Mouse (Mus musculus): ENCODE measurements at regions not wholly inside any gene's neighbourhood (a gene's known extent, or its start where the extent isn't known, plus 50 kb on each side); places are given as distances from the start of the nearest gene placed in this dataset.

DNA sequence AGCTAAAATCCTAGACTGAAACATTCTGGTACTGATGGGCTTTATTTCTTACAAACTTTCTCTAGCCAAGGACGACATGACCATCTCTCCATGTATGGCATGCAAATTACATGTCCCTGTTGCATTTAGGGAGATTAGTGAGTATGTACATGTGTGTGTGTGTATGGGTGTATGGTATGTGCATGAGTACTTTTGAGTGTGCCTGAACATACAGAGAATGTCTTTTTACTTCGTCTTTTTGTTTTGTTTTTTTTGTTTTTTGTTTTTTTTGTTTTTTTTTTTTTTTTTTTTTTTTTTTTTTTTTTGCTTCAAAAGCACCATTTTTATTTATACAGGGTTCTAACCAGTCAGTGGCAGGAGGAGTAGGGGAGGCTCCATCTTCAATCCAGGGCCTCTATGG, 451.1 kb downstream of the Ipmk start:
- H3K4me3 ChIP-seq (ENCODE audit: low read length), result no peak overlapping the region
- H3K9me3 ChIP-seq (ENCODE audit: low read length), result no peaks in the 10 kb centered on the region
- no peak overlapping the region for H3K4me2 ChIP-seq (ENCODE audit: low read depth, low read length)
- H3K27ac ChIP-seq, result no peak overlapping the region
- no peak for TF ChIP-seq CTCF (IDR thresholded peaks at IDR 0.05; ENCODE audit: low read depth)
- no peak for DNase-seq (ENCODE audit: low spot score)
- H3K27me3 ChIP-seq (ENCODE audit: insufficient read depth, low read length), result no peaks in the 10 kb centered on the region
- H3K36me3 ChIP-seq (ENCODE audit: insufficient read depth, low read length), result no peaks in the 10 kb centered on the region
- WGBS, result 87% methylated on average over 2 of the region's 2 CpGs
- H3K9ac ChIP-seq (replicated peaks; ENCODE audit: low read length), result no peak overlapping the region
- no peak for ATAC-seq
- no peaks in the 10 kb centered on the region for H3K4me1 ChIP-seq (ENCODE audit: insufficient read depth, low read length)

DNA sequence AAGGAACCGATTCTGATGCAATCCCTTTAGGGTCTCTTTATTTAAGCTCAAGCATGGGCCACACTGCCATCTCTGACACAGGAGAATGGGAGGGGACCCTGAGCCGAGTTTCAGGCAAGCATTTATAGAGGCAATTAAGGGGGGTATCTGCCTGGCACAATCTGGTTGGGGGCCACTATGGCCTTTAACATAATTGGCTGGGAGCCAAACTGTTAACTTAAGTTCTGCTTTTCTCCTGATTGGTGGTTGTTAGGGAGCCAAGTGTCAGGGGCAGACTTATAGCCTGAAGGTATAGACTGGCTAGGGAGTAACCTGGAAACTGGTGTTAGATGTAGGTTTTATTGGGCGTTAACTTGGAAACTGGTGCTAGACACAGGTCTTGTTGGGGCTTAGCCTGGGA, 454.9 kb downstream of the Ipmk start:
- Histone ChIP-seq H3K4me3 (ENCODE audit: low read length) (no peak overlapping the region), H3K27ac (no peak overlapping the region), H3K4me1 (ENCODE audit: insufficient read depth, low read length) (no peaks in the 10 kb centered on the region), H3K4me2 (ENCODE audit: low read depth, low read length) (no peak overlapping the region), H3K9me3 (ENCODE audit: low read length) (no peaks in the 10 kb centered on the region), H3K9ac (replicated peaks; ENCODE audit: low read length) (no peak overlapping the region), H3K27me3 (ENCODE audit: insufficient read depth, low read length) (no peaks in the 10 kb centered on the region), H3K36me3 (ENCODE audit: insufficient read depth, low read length) (no peaks in the 10 kb centered on the region)
- WGBS, result 81% methylated on average over 3 of the region's 3 CpGs
- no peak for TF ChIP-seq CTCF (IDR thresholded peaks at IDR 0.05; ENCODE audit: low read depth)
- ATAC-seq (no peak), DNase-seq (ENCODE audit: low spot score) (no peak)

DNA sequence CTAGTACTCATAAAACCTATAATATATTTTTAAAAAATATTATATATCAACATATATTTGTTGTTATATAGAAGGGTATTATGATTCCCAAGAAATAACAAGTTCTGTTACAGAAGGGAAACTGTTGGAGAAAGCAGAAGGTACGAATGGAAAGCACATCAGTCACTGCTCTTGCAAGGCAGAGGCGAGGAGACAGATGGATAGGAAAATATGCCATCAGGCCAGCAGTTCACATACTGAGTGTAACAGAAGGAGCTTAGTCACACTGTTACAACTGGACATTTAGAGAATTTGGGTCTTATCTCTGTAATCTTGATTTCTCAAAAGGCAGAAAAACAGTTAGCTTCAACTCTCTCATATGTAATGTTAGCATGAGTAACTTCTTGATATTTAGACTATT, 485.1 kb downstream of the Ipmk start:
- 53% methylated on average over 2 of the region's 2 CpGs for WGBS

DNA sequence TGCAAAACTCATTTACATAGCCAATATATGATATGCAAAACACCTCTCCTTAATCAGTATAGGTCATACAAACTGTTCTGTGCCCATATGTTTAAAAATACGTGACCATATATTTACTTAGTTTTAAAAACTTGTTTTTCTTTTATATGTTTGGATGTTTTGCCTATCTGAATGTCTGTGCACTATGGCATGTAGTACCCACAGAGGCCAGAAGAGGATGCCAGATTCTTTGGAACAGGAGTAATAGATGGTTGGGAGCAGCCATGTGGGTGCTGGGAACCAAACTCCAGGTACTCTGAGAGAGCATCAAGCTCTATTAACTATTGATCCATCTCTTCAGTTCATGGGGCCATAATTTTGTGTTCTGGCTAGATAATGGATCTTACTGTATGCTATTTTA, 487.5 kb downstream of the Ipmk start:
- no peak for TF ChIP-seq CTCF (IDR thresholded peaks at IDR 0.05; ENCODE audit: low read depth)
- Histone ChIP-seq H3K4me1 (ENCODE audit: insufficient read depth, low read length) (no peaks in the 10 kb centered on the region), H3K36me3 (ENCODE audit: insufficient read depth, low read length) (no peaks in the 10 kb centered on the region), H3K4me3 (ENCODE audit: low read length) (no peak overlapping the region), H3K27me3 (ENCODE audit: insufficient read depth, low read length) (no peaks in the 10 kb centered on the region), H3K27ac (no peak overlapping the region), H3K9ac (replicated peaks; ENCODE audit: low read length) (no peak overlapping the region), H3K9me3 (ENCODE audit: low read length) (no peaks in the 10 kb centered on the region), H3K4me2 (ENCODE audit: low read depth, low read length) (no peak overlapping the region)
- WGBS, result 70% methylated on average over 1 of the region's 1 CpGs
- ATAC-seq (no peak), DNase-seq (ENCODE audit: low spot score) (no peak)

More for the DNA sequence above, 485.1 kb downstream of the Ipmk start:
- Histone ChIP-seq H3K36me3 (ENCODE audit: insufficient read depth, low read length) (no peaks in the 10 kb centered on the region), H3K4me3 (ENCODE audit: low read length) (no peak overlapping the region), H3K9ac (replicated peaks; ENCODE audit: low read length) (no peak overlapping the region), H3K4me2 (ENCODE audit: low read depth, low read length) (no peak overlapping the region), H3K9me3 (ENCODE audit: low read length) (no peaks in the 10 kb centered on the region), H3K4me1 (ENCODE audit: insufficient read depth, low read length) (no peaks in the 10 kb centered on the region), H3K27ac (no peak overlapping the region), H3K27me3 (ENCODE audit: insufficient read depth, low read length) (no peaks in the 10 kb centered on the region)
- DNase-seq (ENCODE audit: low spot score), result peak; percentile 11
- no peak for TF ChIP-seq CTCF (IDR thresholded peaks at IDR 0.05; ENCODE audit: low read depth)
- no peak for ATAC-seq

- 60% methylated on average over 4 of the region's 4 CpGs for WGBS
- no peak overlapping the region for H3K27ac ChIP-seq
- no peaks in the 10 kb centered on the region for H3K36me3 ChIP-seq (ENCODE audit: insufficient read depth, low read length)
- no peak overlapping the region for H3K4me2 ChIP-seq (ENCODE audit: low read depth, low read length)
- no peaks in the 10 kb centered on the region for H3K4me1 ChIP-seq (ENCODE audit: insufficient read depth, low read length)
- H3K9me3 ChIP-seq (ENCODE audit: low read length), result no peaks in the 10 kb centered on the region
- DNase-seq (ENCODE audit: low spot score), result no peak
- H3K27me3 ChIP-seq (ENCODE audit: insufficient read depth, low read length), result no peaks in the 10 kb centered on the region
- TF ChIP-seq CTCF (IDR thresholded peaks at IDR 0.05; ENCODE audit: low read depth), result no peak
- no peak overlapping the region for H3K4me3 ChIP-seq (ENCODE audit: low read length)
- no peak overlapping the region for H3K9ac ChIP-seq (replicated peaks; ENCODE audit: low read length)
- ATAC-seq, result 0 out of 2 replicates have a peak, but pooled peaks have one; percentile 18
These were observed 509.5 kb downstream of the Ipmk start for GRCm38 (mm10) chr10:71857089-71857488.

GRCm38 (mm10) chr10:71857518-71857973, 510.0 kb downstream of the Ipmk start:
- Histone ChIP-seq H3K9me3 (ENCODE audit: low read length) (no peaks in the 10 kb centered on the region), H3K27me3 (ENCODE audit: insufficient read depth, low read length) (no peaks in the 10 kb centered on the region), H3K4me2 (ENCODE audit: low read depth, low read length) (peak overlapping the region; percentile 46), H3K4me1 (ENCODE audit: insufficient read depth, low read length) (no peaks in the 10 kb centered on the region), H3K4me3 (ENCODE audit: low read length) (no peak overlapping the region), H3K36me3 (ENCODE audit: insufficient read depth, low read length) (no peaks in the 10 kb centered on the region), H3K27ac (no peak overlapping the region), H3K9ac (replicated peaks; ENCODE audit: low read length) (no peak overlapping the region)
- ATAC-seq (peak; percentile 80), DNase-seq (ENCODE audit: low spot score) (peak; percentile 89)
- peak; percentile 86 for TF ChIP-seq CTCF (IDR thresholded peaks at IDR 0.05; ENCODE audit: low read depth)
- 10% methylated on average over 8 of the region's 8 CpGs for WGBS

- 63% methylated on average over 2 of the region's 2 CpGs for WGBS
- Histone ChIP-seq H3K4me2 (ENCODE audit: low read depth, low read length) (no peak overlapping the region), H3K9me3 (ENCODE audit: low read length) (no peaks in the 10 kb centered on the region), H3K36me3 (ENCODE audit: insufficient read depth, low read length) (no peaks in the 10 kb centered on the region), H3K4me1 (ENCODE audit: insufficient read depth, low read length) (no peaks in the 10 kb centered on the region), H3K4me3 (ENCODE audit: low read length) (no peak overlapping the region), H3K27me3 (ENCODE audit: insufficient read depth, low read length) (no peaks in the 10 kb centered on the region), H3K9ac (replicated peaks; ENCODE audit: low read length) (no peak overlapping the region), H3K27ac (no peak overlapping the region)
- no peak for TF ChIP-seq CTCF (IDR thresholded peaks at IDR 0.05; ENCODE audit: low read depth)
- DNase-seq (ENCODE audit: low spot score) (no peak), ATAC-seq (no peak)
These were observed 546.2 kb downstream of the Ipmk start for GRCm38 (mm10) chr10:71893726-71894125.

All from hindbrain, postnatal 0 days (tissue).